Mouse (Mus musculus) midbrain, embryonic 10.5 days (tissue): ENCODE measurements around the gene Ptprh. TPM values are rescaled to one million over a fixed set of nuclear protein-coding genes. Genes with fewer than 3 reads are reported as not detected.
A peak's percentile ranks its signal among the peaks of the same experiment; 100 is the strongest.

Experiments used
- DNase-seq: peaks from one replicate; pipeline ENCODE4 v3.0.0-alpha.2; 2017; ENCODE audit warnings: low spot score
- H3K27ac ChIP-seq: fragments of 300-500 bp; sonication (generic); replicated peaks from 2 replicates; pipeline ENCODE4 v1.5.1; 2016; ENCODE audit warnings: mild to moderate bottlenecking
- H3K27me3 ChIP-seq: fragments of 300-500 bp; sonication (generic); 2 replicates; pipeline ENCODE4 v1.6.1; 2016; ENCODE audit warnings: low read depth, mild to moderate bottlenecking; ENCODE audit not compliant: poor library complexity, severe bottlenecking
- H3K36me3 ChIP-seq: fragments of 300-500 bp; sonication (generic); 2 replicates; pipeline ENCODE4 v1.6.1; 2016; ENCODE audit warnings: mild to moderate bottlenecking, moderate library complexity
- H3K4me1 ChIP-seq: fragments of 300-500 bp; sonication (generic); 2 replicates; pipeline ENCODE4 v1.6.1; 2016
- H3K4me3 ChIP-seq: fragments of 300-500 bp; sonication (generic); 2 replicates; pipeline ENCODE4 v1.5.1; 2016; ENCODE audit warnings: mild to moderate bottlenecking, moderate library complexity
- H3K9me3 ChIP-seq: fragments of 300-500 bp; sonication (generic); replicated peaks from 2 replicates; pipeline ENCODE4 v1.6.1; 2016; ENCODE audit warnings: mild to moderate bottlenecking
- WGBS: fragments of 180-500 bp; shearing (Covaris S2); methylation state at CpG from one replicate; pipeline ENCODE4 v1.1.7; 2016; 5-methylcytosine and 5-hydroxymethylcytosine counted together
- microRNA-seq: library from miRNA; unstranded; fragments of <30 nt; microRNA quantifications from one replicate; pipeline ENCODE4, GENCODE M21; 2017
- polyA plus RNA-seq: library from polyadenylated mRNA; unstranded; fragments of >200 nt; fragmentation: Nextera tagmentation; extraction: Ambion mirVana; gene quantifications from 2 replicates; pipeline ENCODE4 v1.2.1, GENCODE M21; 2016

Gene Ptprh
- polyA plus RNA-seq, 1 experiment from 2014 or later, result not detected

- Histone ChIP-seq H3K36me3 (peaks cover 4% of the 10 kb centered on the region), H3K27me3 (no peaks in the 10 kb centered on the region), H3K9me3 (no peaks in the 10 kb centered on the region), H3K27ac (peak overlapping the region; percentile 94), H3K4me3 (peak overlapping the region; percentile 96), H3K4me1 (peaks cover 39% of the 10 kb centered on the region)
- 13% methylated on average over 14 of the region's 14 CpGs for WGBS
- no peak for DNase-seq
Observed at GRCm38 (mm10) chr7:4502421-4503090, 101.3 kb downstream of the Ptprh start.

DNA sequence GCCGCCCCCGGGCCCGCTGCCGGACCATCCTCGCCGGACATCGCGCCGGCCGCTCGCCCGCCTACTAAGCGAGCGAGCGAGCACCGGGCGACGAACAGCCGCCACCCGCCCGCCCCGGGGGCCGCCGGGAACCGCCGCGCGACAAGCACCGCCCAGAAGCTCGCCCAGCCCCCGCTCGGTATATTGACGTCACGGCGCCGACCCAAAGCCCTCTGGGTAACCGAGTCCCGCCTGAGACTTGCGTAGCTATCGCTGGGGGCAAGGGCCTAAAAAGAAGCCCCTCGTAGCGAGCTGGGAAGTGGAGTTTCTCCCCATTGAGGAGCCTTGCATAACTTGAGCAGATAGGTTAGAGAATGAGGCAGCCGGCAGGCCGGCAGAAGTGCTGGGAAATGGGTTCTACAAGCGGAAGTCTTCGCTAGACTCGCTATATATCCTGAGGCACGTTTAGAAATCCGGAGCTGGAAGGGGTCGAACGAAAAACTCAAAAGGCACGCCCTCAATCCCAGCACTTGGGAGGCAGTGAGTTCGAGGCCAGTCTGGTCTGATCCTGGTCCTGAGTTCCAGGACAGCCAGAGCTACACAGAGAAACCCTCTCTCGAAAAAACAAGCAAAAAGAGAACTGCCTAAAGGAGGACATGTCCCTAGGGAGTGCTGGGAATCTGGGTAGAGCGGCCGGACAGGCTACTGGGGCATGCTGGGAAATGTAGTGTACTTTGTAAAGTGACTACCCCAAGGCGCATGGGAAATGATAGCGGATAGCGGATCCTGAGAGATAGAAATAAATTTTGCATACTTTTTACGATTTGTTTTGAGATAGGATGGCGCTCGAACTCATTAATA lies 102.1 kb downstream of the Ptprh start, which contains the start of gene Ppp1r12c:
Gene Ppp1r12c (minus strand): TSS at position 123 of the 840 bp plus-strand sequence.
- H3K27me3 ChIP-seq, result no peaks in the 10 kb centered on the region
- H3K27ac ChIP-seq, result peak within 1 kb of the TSS; percentile 94
- peaks cover 12% of the 10 kb centered on the region for H3K36me3 ChIP-seq
- under 1% methylated on average over 62 of the region's 62 CpGs for WGBS
- peak within 1 kb of the TSS; percentile 96 for H3K4me3 ChIP-seq
- H3K9me3 ChIP-seq, result no peaks in the 10 kb centered on the region
- H3K4me1 ChIP-seq, result peaks cover 44% of the 10 kb centered on the region
- peak; percentile 93 for DNase-seq

- peak; percentile 56 for DNase-seq
- Histone ChIP-seq H3K27ac (peak overlapping the region; percentile 94), H3K36me3 (peaks cover 20% of the 10 kb centered on the region), H3K4me3 (peak overlapping the region; percentile 96), H3K27me3 (no peaks in the 10 kb centered on the region), H3K9me3 (no peaks in the 10 kb centered on the region), H3K4me1 (peaks cover 44% of the 10 kb centered on the region)
- under 1% methylated on average over 52 of the region's 52 CpGs for WGBS
Observed at GRCm38 (mm10) chr7:4500892-4501471, 102.9 kb downstream of the Ptprh start.

DNA sequence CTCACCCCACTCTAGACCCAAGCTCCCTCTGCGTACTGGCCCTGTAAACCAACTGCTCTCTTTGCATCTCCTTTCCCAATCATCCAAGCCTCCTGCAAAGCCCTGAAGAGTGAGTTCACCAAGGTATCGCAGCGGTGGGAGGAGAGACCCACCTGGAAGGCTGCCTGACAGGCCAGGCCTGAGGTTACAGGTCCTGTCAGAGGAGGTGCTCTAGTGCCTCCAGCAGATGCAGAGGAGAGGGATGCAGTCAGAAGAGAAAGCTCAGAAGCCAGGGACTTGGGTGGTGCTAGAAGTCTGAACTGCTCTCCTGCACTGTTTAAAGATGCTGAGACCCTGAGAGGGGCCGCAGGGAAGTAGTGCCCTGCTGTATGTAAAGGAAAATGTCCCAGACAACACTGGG lies 104.8 kb downstream of the Ptprh start:
- Histone ChIP-seq H3K4me3 (peak overlapping the region; percentile 96; the same call in 1 of the 2 replicates), H3K27ac (peak overlapping the region; percentile 52; the same call in 1 of the 2 replicates)

More for the DNA sequence above, 104.8 kb downstream of the Ptprh start:
- H3K36me3 ChIP-seq, result peaks cover 39% of the 10 kb centered on the region
- H3K4me1 ChIP-seq, result peaks cover 44% of the 10 kb centered on the region
- no peak for DNase-seq
- H3K9me3 ChIP-seq, result no peaks in the 10 kb centered on the region
- H3K27me3 ChIP-seq, result no peaks in the 10 kb centered on the region
- 91% methylated on average over 4 of the region's 4 CpGs for WGBS

Small RNAs within 50 kb of the gene (microRNA-seq; reads per million reads assigned to microRNA genes)
- gene Gm23577, result not detected

Other genes with a start within 250 kb of the Ptprh start
- 0.21 and 0.25 TPM in 2 replicates for gene Gp6, start 206.3 kb downstream of the Ptprh start, polyA plus RNA-seq
- 34.9 and 35.8 TPM in 2 replicates for gene Rdh13, start 158.4 kb downstream of the Ptprh start, polyA plus RNA-seq
- gene Eps8l1, start 143.4 kb downstream of the Ptprh start, polyA plus RNA-seq, result 2.9 and 3.4 TPM in 2 replicates
- 33.5 and 40.4 TPM in 2 replicates for gene Ppp1r12c, start 102.4 kb downstream of the Ptprh start, polyA plus RNA-seq
- 4.7 and 6.0 TPM in 2 replicates for gene Tnnt1, start 87.7 kb downstream of the Ptprh start, polyA plus RNA-seq
- gene Tnni3, start 79.8 kb downstream of the Ptprh start, polyA plus RNA-seq, result 2.0 and 2.3 TPM in 2 replicates
- gene Dnaaf3, start 71.6 kb downstream of the Ptprh start, polyA plus RNA-seq, result 1.8 and 2.2 TPM in 2 replicates
- 5.0 and 9.8 TPM in 2 replicates for gene Syt5, start 56.5 kb downstream of the Ptprh start, polyA plus RNA-seq
- 1.8 and 2.8 TPM in 2 replicates for gene Tmem86b, start 27.4 kb upstream of the Ptprh start, polyA plus RNA-seq
- gene Ppp6r1, start 55.0 kb upstream of the Ptprh start, polyA plus RNA-seq, result 9.2 and 9.8 TPM in 2 replicates
- gene Hspbp1, start 81.0 kb upstream of the Ptprh start, polyA plus RNA-seq, result 132 and 142 TPM in 2 replicates
- gene Brsk1, start 86.6 kb upstream of the Ptprh start, polyA plus RNA-seq, result 1.7 and 2.3 TPM in 2 replicates
- gene Tmem150b, start 121.2 kb upstream of the Ptprh start, polyA plus RNA-seq, result 0.10 TPM in 2 replicates
- gene Kmt5c, start 136.1 kb upstream of the Ptprh start, polyA plus RNA-seq, result 91.6 and 103 TPM in 2 replicates
- gene Cox6b2, start 149.1 kb upstream of the Ptprh start, polyA plus RNA-seq, result 44.1 and 46.7 TPM in 2 replicates
- gene Fam71e2, start 167.3 kb upstream of the Ptprh start, polyA plus RNA-seq, result not detected in 2 replicates
- 0.21 TPM in 1 of 2 replicates, not detected in the other for gene Il11, start 178.8 kb upstream of the Ptprh start, polyA plus RNA-seq
- gene Tmem190, start 178.9 kb upstream of the Ptprh start, polyA plus RNA-seq, result not detected in 2 replicates
- 2.7 and 3.4 TPM in 2 replicates for gene Tmem238, start 185.6 kb upstream of the Ptprh start, polyA plus RNA-seq
- gene Rpl28, start 188.8 kb upstream of the Ptprh start, polyA plus RNA-seq, result 339 and 383 TPM in 2 replicates
- 357 and 426 TPM in 2 replicates for gene Ube2s, start 208.5 kb upstream of the Ptprh start, polyA plus RNA-seq
- 0.28 and 1.1 TPM in 2 replicates for gene Shisa7, start 240.7 kb upstream of the Ptprh start, polyA plus RNA-seq